Mouse (Mus musculus): Measurements from ENCODE around the gene 1700019D03Rik. TPM values are rescaled to one million over a fixed set of nuclear protein-coding genes. Genes with fewer than 3 reads are reported as not detected.

1700019D03Rik gene
- total RNA-seq, 1 experiment from 2014 or later: 0.81 TPM

Other genes with a start within 250 kb of the 1700019D03Rik start
- gene Inpp1, start 202.5 kb downstream of the 1700019D03Rik start, total RNA-seq (2017): 57.5 and 61.9 TPM in 2 replicates
- 29.4 and 38.8 TPM in 2 replicates for gene Hibch, start 175.2 kb downstream of the 1700019D03Rik start, total RNA-seq (2017)
- not detected in 2 replicates for gene Mstn, start 41.5 kb upstream of the 1700019D03Rik start, total RNA-seq (2017)
- gene 1700019A02Rik, start 167.5 kb upstream of the 1700019D03Rik start, total RNA-seq (2017): not detected in 2 replicates